Mouse (Mus musculus) embryonic stem cell, embryonic (primary cell): ENCODE measurements around the gene Dcun1d3.

Experiments
- CTCF ChIA-PET, 4 experiments: fragments of 300-600 bp in 2 of 4; fragments of 350-600 bp in 2 of 4; sonication (Branson Sonifier 250); formaldehyde crosslinking; loops; one replicate each; lab custom pipeline; 2022; ENCODE audit warnings: inconsistent platforms in 2 of 4; lab: Charles Lee
- POLR2A ChIA-PET, 4 experiments: fragments of 300-600 bp in 2 of 4; fragments of 350-600 bp in 2 of 4; sonication (Branson Sonifier 250); formaldehyde crosslinking; loops; one replicate each; lab custom pipeline; 2022; ENCODE audit warnings: antibody characterized with exemption in 4 of 4, inconsistent platforms in 1 of 4; lab: Charles Lee

The Dcun1d3 gene

GRCm38 (mm10) chr7:119853186-119853585, 42.9 kb downstream of the Dcun1d3 start:
- CTCF ChIA-PET, result interaction anchor here in 1 of 4 experiments (1.6 kb wide), 1 partner anchor 244 kb away, joined by 4 read pairs; no protein-coding TSS in a partner anchor
- POLR2A ChIA-PET, result interaction anchor here in 1 of 4 experiments (1.6 to 2.8 kb wide), 3 partner anchors 11 to 41 kb away, joined by 3 to 10 read pairs (median 5); no protein-coding TSS in a partner anchor

GRCm38 (mm10) chr7:119852494-119852893, 43.6 kb downstream of the Dcun1d3 start:
- CTCF ChIA-PET, result interaction anchor here in 2 of 4 experiments (0.5 to 0.6 kb wide), 2 partner anchors 17 to 475 kb away, joined by 3 read pairs; no protein-coding TSS in a partner anchor
- POLR2A ChIA-PET, result interaction anchor here in 3 of 4 experiments (0.6 to 2.8 kb wide), 5 partner anchors 11 to 246 kb away, joined by 3 to 10 read pairs (median 5); no protein-coding TSS in a partner anchor

- CTCF ChIA-PET, result interaction anchor here (0.6 to 2.0 kb wide), 7 partner anchors 9 to 477 kb away, joined by 3 to 6 read pairs (median 3); no protein-coding TSS in a partner anchor
- POLR2A ChIA-PET, result interaction anchor here in 3 of 4 experiments (0.5 to 3.9 kb wide), 11 partner anchors 8 to 1597 kb away, joined by 3 to 13 read pairs (median 4); partner anchors contain the start of genes Dcun1d3 (in 1 of the 3) and Lyrm1 (in 1 of the 3)
Measured at GRCm38 (mm10) chr7:119850737-119851136, 45.4 kb downstream of the Dcun1d3 start.

GRCm38 (mm10) chr7:119849096-119849495, 47.0 kb downstream of the Dcun1d3 start:
- CTCF ChIA-PET, result interaction anchor here (0.6 to 2.4 kb wide), 24 partner anchors 17 to 476 kb away, joined by 3 to 26 read pairs (median 3); partner anchors contain the start of genes Abca14 (in 2 of the 4) and Tmem159 (in 2 of the 4)
- POLR2A ChIA-PET, result interaction anchor here in 2 of 4 experiments (0.6 to 3.9 kb wide), 7 partner anchors 13 to 198 kb away, joined by 3 to 13 read pairs (median 4); partner anchors contain the start of gene Lyrm1 (in 1 of the 2)

- CTCF ChIA-PET, result no interaction called here
- POLR2A ChIA-PET, result interaction anchor here in 1 of 4 experiments (0.9 kb wide), 1 partner anchor 20 kb away, joined by 3 read pairs; no protein-coding TSS in a partner anchor
Measured at GRCm38 (mm10) chr7:119847396-119847795, 48.7 kb downstream of the Dcun1d3 start.

GRCm38 (mm10) chr7:119845541-119845940, 50.6 kb downstream of the Dcun1d3 start:
- ChIA-PET CTCF (interaction anchor here in 1 of 4 experiments (0.7 kb wide), 1 partner anchor 482 kb away, joined by 5 read pairs; no protein-coding TSS in a partner anchor), POLR2A (interaction anchor here in 1 of 4 experiments (0.5 to 1.2 kb wide), 2 partner anchors 52 to 243 kb away, joined by 3 to 7 read pairs; partner anchors contain the start of genes Eri2 and Rexo5)

- ChIA-PET POLR2A (interaction anchor here in 1 of 4 experiments (1.2 kb wide), 1 partner anchor 9 kb away, joined by 3 read pairs; no protein-coding TSS in a partner anchor), CTCF (no interaction called here)
Measured at GRCm38 (mm10) chr7:119841820-119842449, 54.2 kb downstream of the Dcun1d3 start.

- POLR2A ChIA-PET, result no interaction called here
- CTCF ChIA-PET, result interaction anchor here in 1 of 4 experiments (0.6 kb wide), 1 partner anchor 16 kb away, joined by 3 read pairs; no protein-coding TSS in a partner anchor
Measured at GRCm38 (mm10) chr7:119835996-119836777, 59.9 kb downstream of the Dcun1d3 start.

GRCm38 (mm10) chr7:119835371-119835770, 60.7 kb downstream of the Dcun1d3 start:
- POLR2A ChIA-PET, result no interaction called here

GRCm38 (mm10) chr7:119808723-119809122, 87.4 kb downstream of the Dcun1d3 start:
- ChIA-PET POLR2A (interaction anchor here in 1 of 4 experiments (0.7 to 1.5 kb wide), 2 partner anchors 8 to 52 kb away, joined by 4 to 7 read pairs; no protein-coding TSS in a partner anchor), CTCF (interaction anchor here in 3 of 4 experiments (1.0 to 1.8 kb wide), 3 partner anchors 8 to 235 kb away, joined by 3 to 5 read pairs (median 3); no protein-coding TSS in a partner anchor)

More at GRCm38 (mm10) chr7:119835371-119835770, 60.7 kb downstream of the Dcun1d3 start:
- CTCF ChIA-PET, result no interaction called here

GRCm38 (mm10) chr7:119807396-119807795, 88.7 kb downstream of the Dcun1d3 start:
- ChIA-PET CTCF (interaction anchor here in 1 of 4 experiments (1.8 kb wide), 1 partner anchor 134 kb away, joined by 3 read pairs; no protein-coding TSS in a partner anchor), POLR2A (no interaction called here)
